Mouse (Mus musculus) gastrocnemius, adult 8-10 months (tissue): ENCODE data around the gene Ush1g. TPM values are rescaled to one million over a fixed set of nuclear protein-coding genes. Genes with fewer than 3 reads are reported as not detected.

Source experiments
- DNase-seq, 2 experiments: peaks; one replicate each; pipeline ENCODE4 v3.0.0; 2022; ENCODE audit warnings: low spot score in 2 of 2
- total RNA-seq, 4 experiments: library from RNA; stranded (reverse); gene quantifications; 2 replicates each; pipeline ENCODE4 v1.2.4; 2022

Ush1g gene
- total RNA-seq, 4 experiments from 2014 or later = 0.15 to 0.34 (median 0.24) TPM

DNA sequence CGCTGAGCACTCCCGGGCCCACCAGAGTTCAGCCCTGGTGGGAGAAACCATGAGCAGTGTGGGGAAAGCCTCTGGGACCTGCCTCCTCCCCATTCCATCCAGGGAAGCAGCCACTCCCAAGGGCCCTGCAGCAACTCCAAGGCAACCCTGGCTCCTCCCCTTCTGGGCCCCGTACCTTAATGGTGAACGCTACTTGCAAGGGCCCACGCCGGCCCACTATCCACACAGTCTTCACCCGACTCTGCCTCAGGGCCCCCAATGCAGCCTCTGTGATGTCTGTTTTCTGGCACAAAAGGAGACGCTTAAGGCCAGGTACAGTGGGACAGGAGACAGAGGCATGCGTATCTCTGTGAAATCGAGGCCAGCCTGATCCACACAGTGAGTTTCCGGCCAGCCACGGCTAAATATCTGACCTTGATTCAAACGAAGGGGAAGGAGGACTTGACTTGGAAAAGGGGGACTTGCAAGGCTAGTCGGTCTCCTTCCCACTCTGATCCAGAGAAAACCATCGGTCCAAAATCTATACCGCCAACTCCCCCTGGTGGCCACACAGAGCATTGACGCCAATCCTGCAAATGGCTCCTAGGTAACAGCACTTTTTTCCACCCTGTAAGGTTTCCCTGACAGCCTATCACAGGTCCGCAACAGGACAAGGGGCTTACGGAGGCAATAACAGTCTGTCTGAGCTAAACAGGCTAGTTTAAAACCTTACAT is 51.5 kb downstream of the Ush1g start:
- peak; percentile 35 to 56 for DNase-seq

- DNase-seq = no peak
These were observed 52.3 kb downstream of the Ush1g start for GRCm38 (mm10) chr11:115269330-115270066.

- no peak for DNase-seq
These were observed 53.9 kb downstream of the Ush1g start for GRCm38 (mm10) chr11:115267958-115268357.

DNA sequence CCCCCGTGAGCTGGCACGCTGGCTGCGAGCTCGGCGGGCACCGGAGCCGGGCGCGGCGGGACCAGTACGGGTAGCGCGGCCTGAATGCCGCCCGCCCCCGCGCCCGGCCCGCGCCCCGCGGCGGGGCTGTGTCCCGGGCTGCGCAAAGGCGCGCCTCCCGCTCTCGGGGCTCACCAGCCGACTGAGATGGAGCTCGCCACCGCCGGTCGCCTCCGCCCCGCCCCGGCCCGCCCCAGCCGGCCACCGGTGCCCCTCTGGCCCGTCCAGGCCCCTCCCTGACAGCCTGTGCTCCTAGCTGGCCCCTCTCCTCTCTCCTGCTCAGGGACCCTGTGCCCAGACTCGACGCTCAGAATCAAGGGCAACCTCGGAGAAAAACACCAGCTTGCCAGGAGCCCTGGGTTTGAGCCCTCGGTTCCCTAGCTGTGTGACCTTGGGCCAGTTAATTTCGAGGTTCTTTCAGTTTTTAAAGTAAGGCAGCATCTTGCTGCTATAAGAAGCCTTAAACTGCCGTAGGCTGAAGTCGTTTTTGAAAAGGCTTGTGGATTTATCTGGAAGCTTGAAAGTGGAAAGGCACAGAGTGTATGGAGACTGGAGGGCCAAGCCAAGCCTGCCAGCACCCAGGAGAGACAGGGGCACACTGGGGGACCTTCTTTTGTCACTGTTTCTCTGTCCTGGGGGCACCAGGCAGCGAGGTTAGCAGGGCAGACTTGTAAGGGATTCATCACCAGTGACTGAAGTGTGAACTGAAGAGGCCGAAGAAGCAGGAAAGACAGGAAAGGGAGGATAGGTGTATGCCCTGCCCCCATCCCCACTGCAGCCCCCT is 54.6 kb downstream of the Ush1g start, which contains the start of gene Grin2c:
Gene Grin2c (minus strand): TSS at position 183 of the 823 bp plus-strand sequence.
- no peak for DNase-seq

DNA sequence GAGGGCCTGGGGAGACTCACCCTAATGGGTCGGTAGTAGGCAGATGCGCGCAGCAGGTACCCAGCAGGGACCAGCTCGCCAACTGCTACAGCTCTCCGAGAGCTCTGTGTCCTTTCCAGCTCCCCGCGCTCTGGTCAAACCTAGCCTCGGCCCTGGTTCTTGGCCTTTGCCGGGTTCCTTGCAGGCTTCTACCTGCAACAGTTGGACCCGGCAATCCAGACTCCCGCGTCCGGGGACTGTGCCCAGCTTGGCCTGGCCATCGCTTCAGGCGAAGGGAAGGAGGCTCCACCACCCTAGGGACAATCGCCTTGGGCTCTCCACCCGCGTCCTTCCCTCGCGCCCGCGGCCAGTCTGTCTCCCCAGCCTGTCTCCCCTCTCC is 55.5 kb downstream of the Ush1g start:
- no peak for DNase-seq

DNA sequence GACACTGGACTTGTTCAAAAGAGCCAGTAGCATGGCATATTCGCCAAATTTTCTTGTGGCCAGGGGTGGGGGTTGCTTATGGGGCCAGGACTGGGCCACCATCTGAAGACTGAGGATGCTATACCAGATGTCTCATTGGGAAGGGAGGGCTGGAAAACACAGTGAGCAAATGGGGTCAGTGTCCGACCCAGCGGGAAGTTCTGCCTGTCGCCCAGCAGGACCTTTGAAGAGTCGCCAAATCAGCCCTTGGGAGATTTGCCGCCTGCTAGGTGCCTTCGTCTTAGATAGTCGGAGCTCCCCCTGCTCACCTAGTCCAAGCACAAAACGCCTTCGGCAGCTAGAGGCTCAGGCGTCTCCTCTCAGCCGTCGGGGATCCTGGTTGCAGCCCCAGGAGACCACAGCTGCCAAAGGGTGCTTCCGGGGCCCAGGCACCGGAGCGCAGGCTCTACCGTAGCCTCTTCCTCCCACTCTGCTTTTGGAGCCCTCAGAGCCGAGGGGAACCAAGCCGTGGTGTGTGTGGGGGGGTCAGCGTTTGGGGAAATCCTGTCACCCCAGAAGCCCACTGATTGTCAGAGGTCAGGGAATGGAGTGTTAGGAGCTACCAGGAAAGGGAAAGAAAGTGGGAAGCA is 56.0 kb downstream of the Ush1g start:
- no peak for DNase-seq

Other genes with a start within 250 kb of the Ush1g start
- gene Rab37, start 230.6 kb downstream of the Ush1g start, total RNA-seq = under 1 TPM in 2 of 4 experiments, not detected in 2; 0.13 to 0.15 TPM
- under 1 TPM in 1 of 4 experiments, not detected in 3; 0.07 TPM for gene Cd300lf, start 188.0 kb downstream of the Ush1g start, total RNA-seq
- gene Slc9a3r1, start 158.7 kb downstream of the Ush1g start, total RNA-seq = 1 to 10 TPM; 1.3 to 2.0 (median 1.5) TPM
- 1 to 10 TPM; 4.3 to 7.2 (median 6.3) TPM for gene Tmem104, start 134.6 kb downstream of the Ush1g start, total RNA-seq
- 10 to 100 TPM; 13.3 to 16.6 (median 15.8) TPM for gene Nat9, start 134.2 kb downstream of the Ush1g start, total RNA-seq
- gene Grin2c, start 54.8 kb downstream of the Ush1g start, total RNA-seq = under 1 TPM; 0.05 to 0.16 (median 0.14) TPM
- gene Fdxr, start 45.0 kb downstream of the Ush1g start, total RNA-seq = 1 to 10 TPM; 2.4 to 4.1 (median 2.7) TPM
- gene Fads6, start 24.4 kb downstream of the Ush1g start, total RNA-seq = 1 to 10 TPM; 2.7 to 5.7 (median 4.6) TPM
- gene Otop2, start 14.9 kb downstream of the Ush1g start, total RNA-seq = not detected
- not detected for gene Otop3, start 12.7 kb upstream of the Ush1g start, total RNA-seq
- 1 to 10 TPM in 2 of 4 experiments, under 1 TPM in 2; 0.68 to 2.7 (median 1.2) TPM for gene Hid1, start 45.7 kb upstream of the Ush1g start, total RNA-seq
- 1 to 10 TPM in 3 of 4 experiments, under 1 TPM in 1; 0.77 to 1.6 (median 1.1) TPM for gene Cdr2l, start 59.9 kb upstream of the Ush1g start, total RNA-seq
- gene Mrpl58, start 81.7 kb upstream of the Ush1g start, total RNA-seq = 10 to 100 TPM; 79.1 to 92.9 (median 87.4) TPM
- 100 to 1,000 TPM; 638 to 797 (median 746) TPM for gene Atp5h, start 97.9 kb upstream of the Ush1g start, total RNA-seq
- gene Kctd2, start 98.1 kb upstream of the Ush1g start, total RNA-seq = 10 to 100 TPM; 15.0 to 18.5 (median 16.4) TPM
- not detected for gene Trim80, start 118.5 kb upstream of the Ush1g start, total RNA-seq
- not detected for gene Slc16a5, start 140.4 kb upstream of the Ush1g start, total RNA-seq
- 1 to 10 TPM; 1.0 to 1.8 (median 1.5) TPM for gene Armc7, start 153.6 kb upstream of the Ush1g start, total RNA-seq
- gene Nt5c, start 169.8 kb upstream of the Ush1g start, total RNA-seq = 1 to 10 TPM; 5.4 to 7.4 (median 6.6) TPM
- 10 to 100 TPM; 64.3 to 70.0 (median 66.3) TPM for gene Jpt1, start 192.3 kb upstream of the Ush1g start, total RNA-seq
- gene Sumo2, start 214.2 kb upstream of the Ush1g start, total RNA-seq = 100 to 1,000 TPM; 138 to 163 (median 141) TPM
- gene Nup85, start 242.4 kb upstream of the Ush1g start, total RNA-seq = 10 to 100 TPM; 16.6 to 21.7 (median 20.9) TPM